Mouse (Mus musculus) thymus, postnatal 14 days (tissue): ENCODE results near the gene Scd3.
"Not testable (repeated sequence)": the region's sequence is repeated elsewhere in the genome, so short reads cannot be mapped to it uniquely, and the experiment has no call there.

Source experiments
- DNase-seq: peaks from one replicate; pipeline ENCODE4 v3.0.0; 2021

Scd3 gene

GRCm38 (mm10) chr19:44275418-44275817 lies 72.3 kb downstream of the Scd3 start:
- no peak for DNase-seq

GRCm38 (mm10) chr19:44276861-44277260 lies 73.8 kb downstream of the Scd3 start:
- no peak for DNase-seq

DNA sequence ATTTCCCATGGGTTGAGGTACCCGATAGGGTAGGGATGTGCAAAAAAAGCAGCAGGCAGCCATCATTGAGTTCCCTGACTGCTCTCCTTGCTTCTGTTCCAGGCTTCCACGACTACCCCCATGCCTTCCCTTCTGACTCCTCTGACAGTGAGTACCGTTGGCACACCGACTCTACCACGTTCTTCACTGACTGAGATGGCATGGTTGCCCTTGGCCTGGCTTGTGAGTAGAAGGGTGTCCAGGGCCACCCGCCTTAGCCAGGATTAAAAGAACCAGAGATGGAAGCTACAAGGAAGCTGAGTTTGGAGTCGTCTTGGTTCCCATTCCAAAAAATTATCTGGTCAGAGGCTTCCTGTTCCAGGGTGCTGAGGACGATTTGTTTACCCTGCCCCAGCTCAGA lies 74.9 kb downstream of the Scd3 start:
- no peak for DNase-seq

DNA sequence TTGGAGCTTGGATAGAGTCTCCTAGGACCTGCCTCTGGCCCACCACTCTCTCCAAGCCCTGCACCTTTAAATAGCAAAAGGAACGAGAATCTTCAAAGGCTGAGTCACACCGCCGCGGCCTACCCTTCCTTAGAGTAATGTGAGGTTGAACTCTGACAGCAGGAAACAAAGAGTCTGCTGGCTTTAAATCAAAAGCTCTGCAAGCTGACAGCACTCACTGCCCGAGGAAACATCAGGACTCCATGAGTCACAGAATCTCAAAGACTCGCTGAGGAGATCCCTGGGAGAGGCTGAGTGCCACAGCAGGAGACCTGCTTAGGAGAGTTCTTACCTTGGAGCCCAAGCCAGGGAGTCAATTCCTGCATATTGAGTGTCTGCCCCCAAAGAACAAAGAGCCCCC lies 77.7 kb downstream of the Scd3 start:
- peak; percentile 75 for DNase-seq

DNA sequence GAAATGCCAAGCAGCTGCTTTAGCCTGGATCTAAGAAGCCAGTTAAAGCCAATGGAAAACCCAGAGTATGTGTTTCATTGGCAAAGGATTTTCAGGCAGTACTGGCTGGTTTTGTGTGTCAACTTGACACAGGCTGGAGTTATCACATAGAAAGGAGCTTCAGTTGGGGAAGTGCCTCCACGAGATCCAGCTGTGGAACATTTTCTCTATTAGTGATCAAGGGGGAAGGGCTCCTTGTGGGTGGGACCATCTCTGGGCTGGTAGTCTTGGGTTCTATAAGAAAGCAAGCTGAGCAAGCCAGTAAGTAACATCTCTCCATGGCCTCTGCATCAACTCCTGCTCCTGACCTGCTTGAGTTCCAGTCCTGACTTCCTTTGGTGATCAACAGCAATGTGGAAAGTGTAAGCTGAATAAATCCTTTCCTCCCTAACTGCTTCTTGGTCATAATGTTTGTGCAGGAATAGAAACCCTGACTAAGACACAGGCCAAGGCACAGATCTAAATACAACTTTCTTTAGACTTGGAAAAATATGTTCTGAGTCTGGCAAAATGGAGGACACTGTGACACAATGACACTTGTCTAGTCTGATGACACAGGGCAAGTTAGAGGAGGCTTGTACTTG lies 78.9 kb downstream of the Scd3 start:
- not testable (repeated sequence) for DNase-seq

GRCm38 (mm10) chr19:44282534-44283156 lies 79.6 kb downstream of the Scd3 start:
- DNase-seq: peak; percentile 69

GRCm38 (mm10) chr19:44283157-44284024 lies 80.3 kb downstream of the Scd3 start:
- peak; percentile 27 for DNase-seq

DNA sequence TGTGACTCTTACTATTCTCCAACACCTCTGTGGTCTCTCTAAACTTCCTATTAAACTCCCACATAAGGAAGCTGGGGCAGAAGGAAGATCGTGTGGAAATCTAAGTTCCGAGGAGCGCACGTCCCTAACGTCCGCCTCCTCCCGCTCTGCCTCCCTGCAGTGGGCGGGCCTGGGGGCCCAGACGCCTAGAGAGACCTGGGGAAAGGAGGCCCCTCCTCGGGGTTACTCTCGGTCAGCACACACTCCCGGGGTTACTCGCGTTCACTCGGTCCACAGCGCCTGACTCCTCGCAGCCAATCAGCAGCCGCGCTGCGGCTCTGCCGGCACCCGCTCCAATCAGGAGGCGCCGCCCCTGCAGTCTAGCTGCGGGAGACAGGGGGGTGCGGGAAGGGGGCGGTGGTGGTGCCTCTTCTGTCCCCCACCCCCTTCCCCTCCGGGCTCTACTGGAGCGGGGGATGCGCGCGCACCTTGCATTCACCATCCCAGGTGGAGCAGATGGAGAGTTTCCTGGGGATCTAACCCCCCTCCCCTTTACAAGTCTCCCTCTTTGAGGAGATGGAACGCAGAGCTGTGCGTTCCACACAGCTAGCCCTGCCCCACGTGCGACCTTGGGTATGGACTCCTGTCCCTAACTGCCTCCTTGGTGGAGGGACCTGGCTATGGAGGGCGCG lies 81.1 kb downstream of the Scd3 start:
- DNase-seq: peak; percentile 96

- DNase-seq: no peak
Observed at GRCm38 (mm10) chr19:44284723-44285122, 81.7 kb downstream of the Scd3 start.

DNA sequence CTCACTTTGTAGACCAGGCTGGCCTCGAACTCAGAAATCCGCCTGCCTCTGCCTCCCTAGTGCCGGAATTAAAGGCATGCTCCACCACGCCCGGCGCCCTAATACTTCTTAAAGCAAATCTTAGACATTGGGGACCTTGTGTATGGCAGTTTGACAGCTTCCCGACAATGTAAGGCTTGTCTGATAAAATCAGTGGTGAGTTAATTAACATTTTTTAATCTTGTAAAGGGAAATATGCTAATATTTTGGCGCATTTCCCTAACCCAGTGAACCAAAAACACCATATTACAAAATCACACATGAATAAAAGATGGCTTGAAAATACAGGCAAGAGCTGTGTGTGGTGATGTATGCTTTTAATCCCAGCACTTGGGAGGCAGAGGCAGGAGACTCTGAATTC lies 82.5 kb downstream of the Scd3 start:
- DNase-seq: no peak

DNA sequence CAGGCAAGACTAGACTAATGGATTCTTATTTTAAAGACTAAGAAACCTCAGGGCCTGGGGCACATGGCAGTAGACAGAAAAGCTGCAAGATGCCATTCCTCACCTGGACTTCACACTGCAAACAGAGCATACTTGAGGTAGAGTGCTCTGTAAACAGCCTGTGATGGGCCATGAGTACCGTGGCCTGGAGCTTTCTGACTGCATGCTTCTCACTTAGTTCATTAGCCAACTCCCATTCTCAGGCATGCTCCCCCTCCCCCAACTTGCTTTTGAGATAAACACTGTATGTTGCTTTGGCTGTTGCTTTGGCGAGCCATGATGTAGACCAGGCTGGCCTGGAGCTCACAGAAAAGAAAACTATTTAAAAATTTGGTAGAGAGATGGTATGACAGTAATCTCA lies 83.0 kb downstream of the Scd3 start:
- no peak for DNase-seq

DNA sequence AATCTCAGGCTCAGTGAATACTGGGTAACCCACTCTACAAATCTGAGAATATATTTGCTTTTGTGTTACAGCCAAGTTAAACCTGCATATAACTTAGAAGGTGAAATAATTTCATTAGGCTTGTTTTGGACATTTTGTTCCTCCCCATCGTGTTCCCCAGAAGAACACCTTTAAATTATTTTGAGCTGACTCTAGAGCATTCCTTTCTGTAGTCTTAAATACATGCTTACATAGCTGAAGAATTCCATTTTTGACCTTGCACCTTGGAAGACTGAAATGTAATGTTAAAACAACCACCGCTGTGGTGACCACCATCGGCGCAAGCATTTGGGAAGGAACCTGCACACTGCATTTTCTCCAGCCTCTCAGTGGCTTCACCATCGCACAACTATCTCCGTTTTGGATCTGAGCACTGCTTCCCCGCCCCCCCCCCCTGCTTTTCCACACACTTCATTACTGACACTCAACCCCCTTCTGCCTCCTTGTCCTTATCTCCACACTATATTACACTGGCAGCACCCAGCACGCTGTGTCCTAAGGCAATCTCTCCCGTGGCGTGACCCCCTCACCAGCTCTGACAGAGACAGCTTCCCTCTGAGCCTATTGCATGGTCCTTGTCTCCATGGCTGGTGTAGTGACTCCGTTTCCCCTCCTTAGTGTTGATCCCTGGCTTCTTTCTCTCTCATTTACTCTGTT lies 84.5 kb downstream of the Scd3 start:
- DNase-seq: no peak

DNA sequence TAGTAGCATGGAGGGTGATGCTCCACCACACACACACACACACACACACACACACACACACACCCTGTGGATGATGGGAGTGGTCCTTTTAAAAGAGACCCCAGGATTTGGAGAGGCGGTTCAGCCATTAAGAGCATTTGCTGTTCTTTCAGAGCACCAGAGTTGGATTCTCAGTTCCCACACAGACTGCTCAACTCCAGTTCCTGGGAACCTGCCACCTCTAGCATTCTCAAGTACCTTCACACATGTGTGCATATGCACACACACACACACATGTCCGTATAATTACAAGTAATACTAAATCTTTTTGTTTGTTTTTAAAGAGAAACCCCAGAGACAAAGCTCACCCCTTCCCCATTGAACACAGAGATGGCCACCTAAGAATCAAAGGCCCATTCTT lies 89.0 kb downstream of the Scd3 start:
- no peak for DNase-seq

DNA sequence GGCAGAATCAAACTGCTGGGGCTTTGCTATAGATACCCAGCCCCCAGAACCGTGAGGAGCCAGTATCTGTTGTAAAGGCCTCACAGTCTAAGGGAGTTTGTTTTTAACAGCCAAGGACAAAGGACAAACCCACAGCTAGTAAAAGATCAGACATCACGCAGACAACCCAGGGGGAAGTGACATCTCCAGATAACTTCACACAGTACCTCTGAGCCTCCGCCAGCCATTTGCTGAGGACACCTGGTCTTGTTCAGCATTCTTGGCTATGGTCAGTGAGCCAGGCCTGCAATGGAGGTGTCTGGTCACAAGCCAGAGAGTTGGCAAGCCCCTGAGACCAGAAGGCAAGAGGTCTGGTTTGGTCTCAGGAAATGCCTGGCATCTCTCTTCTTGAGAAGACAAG lies 89.4 kb downstream of the Scd3 start:
- peak; percentile 24 for DNase-seq

GRCm38 (mm10) chr19:44292941-44293768 lies 90.1 kb downstream of the Scd3 start, which contains the start of gene Scd2:
Gene Scd2 (plus strand): TSS chr19:44293674.
- DNase-seq: peak; percentile 32
